Mouse (Mus musculus): ENCODE measurements around the gene Cacna2d4.

- TF ChIP-seq CTCF (IDR thresholded peaks at IDR 0.05; ENCODE audit: low read depth) (no peak), EP300 (IDR thresholded peaks at IDR 0.05; ENCODE audit: low read depth) (no peak)
These were observed 885 bp upstream of the Cacna2d4 start for GRCm38 (mm10) chr6:119235441-119235840.

All from liver, embryonic 14.5 days (tissue).